Mouse (Mus musculus) G1E (cell line): Measurements from ENCODE around the gene Cnot2.

Experiments used
- CTCF ChIP-seq: IDR thresholded peaks from 2 replicates; pipeline ENCODE4 v1.5.1; 2012; ENCODE audit warnings: low read depth, low read length, inconsistent platforms, mixed read lengths
- GATA1 ChIP-seq: IDR thresholded peaks from 2 replicates; pipeline ENCODE4 v1.6.1; 2012; ENCODE audit warnings: borderline replicate concordance, low read length, inconsistent platforms, mixed read lengths
- GATA2 ChIP-seq: IDR thresholded peaks from 2 replicates; pipeline ENCODE4 v1.6.1; 2012; ENCODE audit warnings: low read depth, low read length, inconsistent platforms, borderline replicate concordance
- POLR2AphosphoS5 ChIP-seq: IDR thresholded peaks from 2 replicates; pipeline ENCODE4 v1.6.1; 2012; ENCODE audit warnings: low read depth, low read length, inconsistent platforms; ENCODE audit not compliant: insufficient replicate concordance
- TAL1 ChIP-seq: conservative IDR thresholded peaks from 2 replicates; pipeline ENCODE4 v1.6.1; 2012; ENCODE audit warnings: low read depth, low read length, inconsistent platforms, mixed read lengths

DNA sequence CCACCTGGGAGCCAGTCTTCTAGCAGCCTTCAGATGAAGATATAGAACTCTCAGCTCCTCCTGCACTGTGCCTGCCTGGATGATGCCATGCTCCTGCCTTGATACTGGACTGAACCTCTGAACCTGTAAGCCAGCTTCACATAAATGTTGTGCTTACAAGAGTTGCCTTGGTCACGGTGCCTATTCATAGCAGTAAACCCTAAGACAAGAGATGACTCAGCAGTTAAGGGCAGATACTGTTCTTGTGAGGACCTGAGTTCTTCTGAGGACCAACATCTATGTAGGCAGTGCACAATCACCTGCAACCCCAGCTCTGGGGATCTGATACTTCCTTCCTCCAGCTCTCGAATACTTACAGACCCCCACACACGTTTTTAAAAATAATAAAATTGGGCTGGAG is 104.8 kb downstream of the Cnot2 start:
- TF ChIP-seq CTCF (no peak), TAL1 (no peak), POLR2AphosphoS5 (no peak), GATA1 (no peak), GATA2 (no peak)
